Mouse (Mus musculus): ENCODE results near the gene Unk. TPM values are rescaled to one million over a fixed set of nuclear protein-coding genes. Genes with fewer than 3 reads are reported as not detected.

Gene Unk
- total and polyA plus RNA-seq, 3 experiments: 21.7 to 42.3 TPM; not detected in 1

DNA sequence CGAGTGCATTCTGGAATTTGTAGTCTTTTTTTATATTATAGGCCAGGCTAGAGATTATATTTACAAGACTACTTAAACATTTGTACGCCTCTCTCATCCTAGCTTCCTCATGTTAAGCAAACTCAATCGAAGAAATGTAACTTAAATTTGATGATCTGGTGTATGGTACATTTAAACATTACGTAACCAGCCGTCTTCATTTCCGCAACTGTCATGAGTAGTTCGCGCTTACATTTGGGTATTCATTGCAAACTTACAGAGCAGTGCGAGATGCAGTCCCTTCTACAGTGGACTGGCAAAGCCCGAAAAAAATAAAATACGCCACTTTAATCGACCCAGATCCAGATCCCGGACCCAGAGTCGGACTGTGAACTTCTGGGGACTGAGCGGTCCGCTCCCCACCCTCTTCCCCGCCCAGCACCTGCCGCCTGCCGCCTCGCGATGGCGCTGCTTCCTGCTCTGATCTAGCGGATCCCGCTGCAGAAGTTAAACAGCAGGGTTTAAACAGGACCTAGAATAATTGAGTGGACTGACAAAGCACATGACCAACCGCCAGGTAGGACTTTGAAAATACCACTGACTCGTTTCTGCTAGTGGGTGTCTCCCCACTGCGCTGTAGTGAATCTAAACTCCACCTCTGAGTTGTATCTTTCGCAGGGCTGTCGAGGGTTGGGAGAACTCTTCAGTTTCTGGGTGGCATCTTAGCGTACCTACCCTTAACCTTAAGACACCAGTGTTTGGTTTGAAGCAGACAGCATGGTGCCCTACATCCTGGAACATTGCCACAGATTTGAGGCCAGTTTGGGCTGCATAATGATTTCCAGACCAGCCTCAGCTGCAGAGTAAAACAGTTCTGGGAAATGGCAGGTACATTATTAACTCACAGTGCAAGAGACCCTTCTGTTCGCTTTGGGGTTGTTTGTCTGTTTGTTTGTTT is 57.3 kb downstream of the Unk start (continued):
- peak; percentile 56; the same call in 1 of the 2 replicates for TF ChIP-seq BHLHE40 (IDR thresholded peaks at IDR 0.05; ENCODE audit: borderline replicate concordance, low read depth, low read length)
- peak; percentile 62 for TF ChIP-seq ZC3H11A (IDR thresholded peaks at IDR 0.05; ENCODE audit: low read depth, low read length)
- no peak for TF ChIP-seq POLR2AphosphoS5 (IDR thresholded peaks at IDR 0.05; ENCODE audit: borderline replicate concordance, low read depth, low read length)
- TF ChIP-seq MAFK (IDR thresholded peaks at IDR 0.05; ENCODE audit: borderline replicate concordance, low read depth, low read length): no peak
- TF ChIP-seq ETS1 (IDR thresholded peaks at IDR 0.05; ENCODE audit: low read depth, low read length): peak; percentile 68; the same call in 1 of the 2 replicates
- TF ChIP-seq USF2 (IDR thresholded peaks at IDR 0.05; ENCODE audit: borderline replicate concordance in 1 of 2, insufficient read depth in 1 of 2, low read depth in 1 of 2, low read length in 2 of 2): no peak
- TF ChIP-seq MAZ (IDR thresholded peaks at IDR 0.05; ENCODE audit: low read depth, low read length): peak; percentile 94; the same call in 1 of the 2 replicates
- peak; percentile 81 for TF ChIP-seq USF1 (IDR thresholded peaks at IDR 0.05; ENCODE audit: low read depth, low read length)
- TF ChIP-seq RAD21 (IDR thresholded peaks at IDR 0.05; ENCODE audit: low read depth, low read length): peak; percentile 74
- TF ChIP-seq GATA1 (IDR thresholded peaks at IDR 0.05; ENCODE audit: low read depth, low read length): no peak
- TF ChIP-seq TCF12 (IDR thresholded peaks at IDR 0.05; ENCODE audit: low read depth, low read length): peak; percentile 68

DNA sequence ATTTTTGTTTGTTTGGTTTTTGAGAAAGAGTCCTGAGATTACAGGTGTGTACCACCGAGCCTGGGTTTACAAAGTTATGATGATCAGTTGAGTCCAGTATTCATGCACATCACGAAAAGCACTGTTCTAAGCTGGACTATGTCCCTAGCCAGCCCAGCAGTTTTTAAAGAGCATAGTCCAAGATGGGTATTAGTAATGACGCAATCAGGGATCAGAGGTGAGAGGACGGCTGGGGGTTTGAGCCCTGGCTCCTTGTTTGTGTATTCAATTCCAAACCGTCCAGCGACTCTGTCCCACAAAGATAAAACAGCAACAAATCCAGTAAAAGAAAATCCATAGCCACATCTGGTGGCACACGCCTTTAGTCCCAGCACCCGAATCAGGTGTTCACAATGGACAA is 58.1 kb downstream of the Unk start:
- H3K27me3 ChIP-seq (ENCODE audit: control insufficient read depth in 1 of 2, insufficient read depth in 2 of 2, low read length in 2 of 2): no peaks in the 10 kb centered on the region
- H3K4me3 ChIP-seq (ENCODE audit: control insufficient read depth in 1 of 2, insufficient read depth in 1 of 2, low read depth in 2 of 2, low read length in 2 of 2): peak overlapping the region; percentile 53 to 78; a peak in 3 of 4 replicates

More for the DNA sequence above, 58.1 kb downstream of the Unk start:
- Histone ChIP-seq H3K79me2 (ENCODE audit: control insufficient read depth, insufficient read depth, low read length, poor library complexity) (peaks cover 9% of the 10 kb centered on the region), H3K9me3 (replicated peaks; ENCODE audit: insufficient read depth, low read length) (no peaks in the 10 kb centered on the region), H3K36me3 (ENCODE audit: control insufficient read depth in 1 of 2, insufficient read depth in 2 of 2, low read length in 2 of 2) (peaks cover 0 to 37% of the 10 kb centered on the region in 2 experiments; a peak in 2 of 4 replicates), H3K27ac (ENCODE audit: control insufficient read depth, low read depth, low read length) (peak overlapping the region; percentile 93), H3K4me1 (ENCODE audit: control insufficient read depth in 1 of 2, insufficient read depth in 2 of 2, low read length in 2 of 2) (peaks cover 10 to 39% of the 10 kb centered on the region in 2 experiments), H3K9ac (ENCODE audit: control insufficient read depth, low read depth, low read length, poor library complexity, severe bottlenecking) (peak overlapping the region; percentile 86)
- DNase-seq (ENCODE audit: low read depth, low spot score): no peak
- no peak for TF ChIP-seq HCFC1 (IDR thresholded peaks at IDR 0.05; ENCODE audit: low read depth, low read length)
- TF ChIP-seq ELF1 (IDR thresholded peaks at IDR 0.05; ENCODE audit: low read depth, low read length): no peak
- TF ChIP-seq TBP (IDR thresholded peaks at IDR 0.05; ENCODE audit: low read depth, low read length): no peak
- no peak for TF ChIP-seq ZMIZ1 (IDR thresholded peaks at IDR 0.05; ENCODE audit: low read depth, low read length)
- TF ChIP-seq E2F4 (IDR thresholded peaks at IDR 0.05; ENCODE audit: borderline replicate concordance, low read depth, low read length): 0 out of 2 replicates have a peak, but pooled peaks have one; percentile 32
- TF ChIP-seq TAL1 (IDR thresholded peaks at IDR 0.05; ENCODE audit: low read length): no peak
- no peak for TF ChIP-seq KAT2A (conservative IDR thresholded peaks at IDR 0.05; ENCODE audit: low read depth, low read length)
- TF ChIP-seq ZNF384 (IDR thresholded peaks at IDR 0.05; ENCODE audit: low read depth, low read length): no peak
- no peak for TF ChIP-seq TCF12 (IDR thresholded peaks at IDR 0.05; ENCODE audit: low read depth, low read length)
- no peak for TF ChIP-seq ETS1 (IDR thresholded peaks at IDR 0.05; ENCODE audit: low read depth, low read length)
- no peak for TF ChIP-seq POLR2A (IDR thresholded peaks at IDR 0.05; ENCODE audit: control insufficient read depth in 1 of 2, insufficient read depth in 1 of 2, low read depth in 1 of 2, low read length in 2 of 2, poor library complexity in 1 of 2)
- no peak for TF ChIP-seq MAX (IDR thresholded peaks at IDR 0.05; ENCODE audit: low read length)
- peak; percentile 26; the same call in 1 of the 2 replicates for TF ChIP-seq MYB (IDR thresholded peaks at IDR 0.05; ENCODE audit: low read depth, low read length)
- TF ChIP-seq RAD21 (IDR thresholded peaks at IDR 0.05; ENCODE audit: low read depth, low read length): no peak
- TF ChIP-seq MYC (IDR thresholded peaks at IDR 0.05; ENCODE audit: low read depth, low read length): no peak
- no peak for TF ChIP-seq ZC3H11A (IDR thresholded peaks at IDR 0.05; ENCODE audit: low read depth, low read length)
- no peak for TF ChIP-seq JUND (IDR thresholded peaks at IDR 0.05; ENCODE audit: low read depth, low read length)
- TF ChIP-seq CHD1 (IDR thresholded peaks at IDR 0.05; ENCODE audit: low read depth, low read length): peak; percentile 77; the same call in 1 of the 2 replicates
- no peak for TF ChIP-seq UBTF (IDR thresholded peaks at IDR 0.05; ENCODE audit: borderline replicate concordance, insufficient read depth, low read depth, low read length)
- TF ChIP-seq BHLHE40 (IDR thresholded peaks at IDR 0.05; ENCODE audit: borderline replicate concordance, low read depth, low read length): no peak
- TF ChIP-seq MAZ (IDR thresholded peaks at IDR 0.05; ENCODE audit: low read depth, low read length): no peak; the same call in 1 of the 2 replicates
- no peak for TF ChIP-seq MEF2A (IDR thresholded peaks at IDR 0.05; ENCODE audit: extremely low read depth, insufficient replicate concordance, low read depth, low read length, poor library complexity, severe bottlenecking)
- no peak; the same call in 1 of the 2 replicates for TF ChIP-seq POLR2AphosphoS2 (IDR thresholded peaks at IDR 0.05; ENCODE audit: low read length)
- no peak for TF ChIP-seq NELFE (IDR thresholded peaks at IDR 0.05; ENCODE audit: low read depth, low read length)
- TF ChIP-seq MXI1 (IDR thresholded peaks at IDR 0.05; ENCODE audit: low read depth, low read length): no peak

Measured in MEL (cell line).